Mouse (Mus musculus) adrenal gland, postnatal 14 days (tissue): ENCODE data around the gene Acyp2. TPM values are rescaled to one million over a fixed set of nuclear protein-coding genes. Genes with fewer than 3 reads are reported as not detected.

ENCODE experiments used
- DNase-seq: peaks from one replicate; pipeline ENCODE4 v3.0.0; 2021; ENCODE audit warnings: mixed read lengths
- total RNA-seq: library from RNA; stranded (reverse); gene quantifications from 2 replicates; pipeline ENCODE4 v1.2.3, GENCODE M21; 2021

Gene Acyp2
- total RNA-seq, 1 experiment from 2014 or later: 60.8 TPM

- no peak for DNase-seq
These were observed 69.4 kb downstream of the Acyp2 start for GRCm38 (mm10) chr11:30580008-30580407.

DNA sequence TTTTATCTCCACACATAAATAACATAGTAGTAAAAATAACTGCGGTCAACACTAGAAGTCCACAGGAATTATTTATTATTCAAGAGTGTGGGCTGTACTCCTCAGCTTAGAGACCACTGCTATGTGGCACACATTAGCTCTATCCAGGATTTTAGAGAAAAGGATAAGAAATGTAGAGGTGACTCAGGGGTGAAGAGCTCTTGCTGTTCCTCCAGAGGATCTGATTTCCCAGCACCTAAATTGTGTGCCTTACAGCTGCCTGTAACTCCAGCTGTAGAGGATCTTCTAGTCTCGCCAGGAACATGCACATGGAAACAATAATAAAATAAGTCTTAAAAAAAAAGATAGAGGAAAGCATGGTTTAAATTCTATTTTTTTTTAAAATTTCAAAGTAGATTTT is 70.5 kb downstream of the Acyp2 start:
- DNase-seq: no peak

DNA sequence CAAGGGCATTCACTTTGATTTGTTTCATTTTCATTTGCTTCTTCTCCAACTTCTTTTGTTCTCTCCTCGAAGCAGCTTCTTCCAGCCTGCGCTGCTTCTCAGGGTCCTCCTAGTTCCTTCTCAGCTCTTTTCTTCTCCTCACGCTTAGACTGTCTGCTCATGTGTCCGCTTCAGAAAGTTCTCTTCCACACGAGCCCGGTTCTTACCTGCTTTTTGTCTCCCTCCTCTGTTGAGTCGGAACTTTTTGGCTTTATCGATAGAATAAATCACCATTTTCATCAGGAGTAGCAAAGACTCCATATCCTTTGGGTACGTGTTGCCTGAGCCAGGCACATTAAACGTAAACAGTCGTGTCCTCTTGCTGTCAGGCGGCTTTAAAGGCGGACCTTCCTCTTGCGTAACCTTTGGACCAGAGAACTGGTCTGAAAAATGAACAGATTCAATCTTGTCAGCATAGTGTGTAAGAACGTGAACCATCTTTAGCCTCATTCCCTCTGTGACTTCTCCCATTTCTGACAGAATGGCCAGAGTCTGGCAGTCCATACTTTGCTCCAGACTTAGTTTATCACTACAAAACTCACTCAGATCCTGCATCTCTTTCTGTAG is 76.5 kb downstream of the Acyp2 start:
- DNase-seq: peak; percentile 27

- no peak for DNase-seq
These were observed 78.8 kb downstream of the Acyp2 start for GRCm38 (mm10) chr11:30570568-30570967.

- no peak for DNase-seq
These were observed 89.2 kb downstream of the Acyp2 start for GRCm38 (mm10) chr11:30560215-30560614.

DNA sequence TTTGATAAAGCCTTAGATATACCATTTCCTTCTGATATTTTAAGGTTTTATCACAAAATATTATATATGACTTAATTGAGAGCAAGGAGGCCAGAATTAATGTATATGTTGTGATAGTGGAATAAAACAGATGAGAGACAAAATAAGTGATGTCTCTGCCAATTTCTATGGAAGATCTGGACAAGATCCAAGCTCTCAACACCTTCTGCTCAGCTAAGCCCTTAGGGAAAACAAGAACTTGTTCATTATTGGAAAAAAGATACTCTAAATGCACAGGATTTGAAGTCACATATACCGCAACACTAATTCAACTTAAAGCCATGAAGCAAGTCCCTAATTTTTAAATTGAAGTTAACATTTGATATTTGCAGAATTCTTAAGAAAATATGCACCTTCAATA is 96.0 kb downstream of the Acyp2 start:
- DNase-seq: no peak

- no peak for DNase-seq
These were observed 132.3 kb downstream of the Acyp2 start for GRCm38 (mm10) chr11:30517133-30517532.

DNA sequence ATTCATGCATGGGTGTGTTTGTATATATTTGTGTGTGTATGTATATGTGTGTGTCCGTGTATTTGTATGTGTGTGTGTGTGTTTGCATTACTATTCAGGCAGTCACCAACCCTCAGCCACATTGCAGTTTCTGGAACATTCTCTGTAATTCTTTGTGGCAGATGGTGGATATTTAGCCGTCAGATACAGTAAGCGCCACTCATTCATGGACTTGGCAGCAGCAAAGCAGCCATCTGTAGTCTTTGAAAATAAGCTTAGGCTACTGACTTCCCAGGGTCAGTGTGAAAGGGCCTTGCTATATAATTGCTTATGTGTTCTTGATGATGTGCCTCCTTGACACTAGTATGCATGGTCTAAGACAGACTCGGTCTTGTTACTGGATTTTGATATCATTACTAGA is 141.2 kb downstream of the Acyp2 start:
- no peak for DNase-seq

DNA sequence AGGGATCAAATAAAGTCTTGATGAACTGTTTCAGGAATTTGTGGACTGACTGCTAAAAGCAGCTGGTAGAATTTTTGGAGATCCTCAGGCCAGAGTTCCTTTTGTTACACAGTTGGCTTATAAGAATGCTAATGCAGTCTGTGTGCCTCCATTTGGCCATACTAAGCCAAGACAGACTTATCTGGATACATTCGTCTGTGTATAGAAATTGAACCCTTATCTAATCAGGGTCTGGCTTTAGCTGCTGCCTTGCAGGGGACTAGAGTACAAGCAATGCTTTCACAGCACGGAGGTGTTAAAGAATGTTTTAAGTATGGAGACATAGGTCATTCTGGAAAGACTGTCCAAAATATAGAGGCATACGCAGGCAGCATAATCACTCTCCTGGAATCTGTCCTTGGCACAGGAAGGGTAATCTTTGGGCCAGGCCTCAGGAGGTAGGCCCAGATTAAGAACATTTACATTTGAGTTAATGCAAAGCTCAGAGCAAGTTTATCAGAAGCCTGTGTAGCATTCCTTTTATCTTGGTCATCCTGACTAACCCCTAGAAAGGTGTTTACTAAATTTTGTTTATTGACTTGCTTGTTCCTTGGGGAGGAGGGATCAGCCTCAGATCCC is 150.5 kb downstream of the Acyp2 start:
- no peak for DNase-seq

- DNase-seq: no peak
These were observed 152.2 kb downstream of the Acyp2 start for GRCm38 (mm10) chr11:30497151-30497550.

DNA sequence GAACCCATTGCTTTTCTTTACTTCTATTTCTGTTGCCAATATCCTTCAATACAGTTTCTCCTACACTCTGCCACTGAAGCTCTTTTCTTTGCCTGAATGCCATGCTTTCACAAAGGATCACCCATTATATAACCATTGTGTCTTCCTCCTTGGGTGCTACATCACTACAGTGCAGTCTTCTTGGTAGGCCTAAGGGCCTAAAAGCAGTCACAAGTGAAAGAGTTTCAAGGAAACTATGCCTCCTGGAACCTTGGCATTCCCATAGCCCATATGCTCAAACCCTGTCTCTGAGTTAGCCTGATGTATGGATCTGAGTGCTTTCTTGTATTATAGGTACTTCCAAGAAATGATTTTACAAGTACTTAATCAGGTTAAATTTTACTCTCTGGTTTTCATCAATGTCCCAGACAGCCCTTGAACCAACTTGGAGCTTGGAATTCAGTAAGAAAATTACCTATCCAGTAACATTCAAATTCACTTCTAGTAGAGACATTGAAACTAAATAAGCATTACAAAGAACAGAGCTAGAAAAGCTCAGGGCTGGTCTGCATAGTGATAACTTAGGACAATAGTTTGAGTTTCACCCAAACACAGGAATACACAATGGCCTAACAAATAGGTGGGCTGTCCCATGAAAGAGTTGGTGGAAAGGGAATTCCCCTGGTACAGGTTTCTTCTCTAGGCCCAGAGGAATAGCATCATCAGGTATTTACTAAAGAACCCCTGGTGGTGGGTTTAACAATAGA is 157.7 kb downstream of the Acyp2 start:
- DNase-seq: no peak

DNA sequence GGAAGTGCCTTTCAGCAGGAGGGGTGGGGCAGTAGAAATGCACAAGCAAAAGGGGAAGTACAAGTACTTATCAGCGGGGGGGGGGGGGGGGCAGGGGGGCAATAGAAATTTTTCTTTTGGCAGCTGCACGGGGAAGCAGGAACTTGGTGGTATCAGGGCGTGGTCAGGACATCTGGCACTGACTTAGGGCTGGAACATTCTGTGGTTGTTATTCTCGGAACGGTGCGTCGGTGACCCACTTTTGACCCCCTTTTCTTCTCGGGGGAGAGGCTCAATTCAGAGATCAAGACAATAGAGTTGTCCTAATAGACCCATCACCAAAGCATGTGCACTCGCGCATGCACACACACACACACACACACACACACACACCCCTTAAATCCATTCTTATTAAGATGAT is 161.2 kb downstream of the Acyp2 start:
- DNase-seq: no peak

- peak; percentile 6 for DNase-seq
These were observed 166.1 kb downstream of the Acyp2 start for GRCm38 (mm10) chr11:30483286-30483685.

DNA sequence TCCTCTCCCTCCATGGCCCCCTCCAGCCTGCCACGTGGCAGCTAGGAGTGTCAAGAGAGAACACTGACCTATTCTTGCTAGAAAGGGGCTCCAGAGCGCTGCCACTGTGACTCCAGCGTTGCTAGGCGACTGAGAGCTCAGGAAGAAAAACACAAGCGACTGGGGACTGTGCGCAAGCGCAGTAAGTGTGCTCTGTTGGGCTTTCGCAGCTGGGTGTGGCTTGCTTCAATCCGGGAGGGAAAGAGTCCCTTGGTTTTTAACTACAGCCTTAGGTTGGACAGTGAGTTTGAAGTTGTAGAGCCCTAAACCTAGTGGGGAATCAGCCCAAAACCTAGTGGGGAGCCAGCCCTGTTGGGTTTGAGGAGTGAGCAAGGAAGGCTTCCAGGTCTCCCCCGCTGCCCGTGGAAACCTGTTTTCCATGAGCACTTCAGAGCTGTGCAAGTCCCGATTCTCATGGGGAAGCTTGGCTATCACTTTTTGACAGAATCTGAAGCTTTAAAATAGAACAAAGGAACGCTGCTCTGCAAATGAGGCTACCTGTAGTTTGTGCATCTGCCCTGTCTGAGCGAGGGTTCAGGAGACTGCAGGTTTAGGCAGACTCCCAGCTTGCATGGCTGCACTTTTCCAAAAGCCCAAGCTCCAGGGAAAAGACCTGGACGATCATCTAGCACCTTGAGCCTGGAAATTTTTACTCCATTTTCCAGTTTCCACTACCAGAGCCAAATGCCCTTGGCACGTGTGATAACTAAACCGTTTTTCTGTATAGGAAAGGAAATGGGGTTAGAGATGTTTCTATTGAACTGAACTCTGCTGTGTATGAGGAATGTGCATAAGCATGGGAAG is 177.4 kb downstream of the Acyp2 start, which contains the start of gene 4930505A04Rik:
Gene 4930505A04Rik, minus strand, starts transcription at position 77 of the 843 bp plus-strand sequence.
- DNase-seq: peak; percentile 90

- no peak for DNase-seq
These were observed 178.2 kb downstream of the Acyp2 start for GRCm38 (mm10) chr11:30471187-30471586.

Other genes with a start within 250 kb of the Acyp2 start
- gene 4930505A04Rik, start 177.8 kb downstream of the Acyp2 start, total RNA-seq: 0.37 and 0.38 TPM in 2 replicates
- gene Psme4, start 122.1 kb upstream of the Acyp2 start, total RNA-seq: 69.0 and 70.3 TPM in 2 replicates
- gene Gpr75, start 235.8 kb upstream of the Acyp2 start, total RNA-seq: 0.82 and 0.94 TPM in 2 replicates
- gene Asb3, start 235.8 kb upstream of the Acyp2 start, total RNA-seq: 11.5 and 13.3 TPM in 2 replicates